Mouse (Mus musculus) ES-E14 (cell line): ENCODE measurements around the gene Baz2b.

Experiments used
- MAFK ChIP-seq: IDR thresholded peaks from 2 replicates; pipeline ENCODE4 v1.6.1; 2014; ENCODE audit warnings: mild to moderate bottlenecking, low read depth, low read length, inconsistent platforms; ENCODE audit not compliant: insufficient read depth
- ZC3H11A ChIP-seq: IDR thresholded peaks from 2 replicates; pipeline ENCODE4 v1.6.1; 2012; ENCODE audit warnings: low read depth, mild to moderate bottlenecking, inconsistent platforms, low read length, borderline replicate concordance

DNA sequence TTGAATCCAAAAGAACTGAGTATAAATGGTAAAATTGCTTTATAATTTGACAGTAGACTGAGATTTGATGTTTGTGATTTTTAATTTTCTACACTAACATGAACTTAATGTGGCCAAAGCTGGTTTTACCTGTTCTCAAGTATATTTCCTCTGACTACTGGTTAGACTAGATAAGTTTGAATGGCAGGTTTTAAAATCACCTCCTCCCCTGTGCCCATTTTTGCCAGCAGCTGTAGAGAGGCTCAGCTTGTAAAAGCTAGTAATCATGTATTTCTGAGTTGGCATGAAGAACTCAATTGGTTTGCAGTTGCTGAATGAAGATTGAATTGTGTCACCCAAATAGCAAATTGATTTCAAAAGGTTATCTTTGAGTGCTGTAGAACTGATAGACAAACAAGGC, 2.8 kb upstream of the Baz2b start:
- TF ChIP-seq ZC3H11A (no peak), MAFK (no peak)
